Mouse (Mus musculus): ENCODE measurements around the gene Flnb. TPM values are rescaled to one million over a fixed set of nuclear protein-coding genes. Genes with fewer than 3 reads are reported as not detected.

Flnb gene
- polyA plus RNA-seq, 1 experiment = 326 TPM

DNA sequence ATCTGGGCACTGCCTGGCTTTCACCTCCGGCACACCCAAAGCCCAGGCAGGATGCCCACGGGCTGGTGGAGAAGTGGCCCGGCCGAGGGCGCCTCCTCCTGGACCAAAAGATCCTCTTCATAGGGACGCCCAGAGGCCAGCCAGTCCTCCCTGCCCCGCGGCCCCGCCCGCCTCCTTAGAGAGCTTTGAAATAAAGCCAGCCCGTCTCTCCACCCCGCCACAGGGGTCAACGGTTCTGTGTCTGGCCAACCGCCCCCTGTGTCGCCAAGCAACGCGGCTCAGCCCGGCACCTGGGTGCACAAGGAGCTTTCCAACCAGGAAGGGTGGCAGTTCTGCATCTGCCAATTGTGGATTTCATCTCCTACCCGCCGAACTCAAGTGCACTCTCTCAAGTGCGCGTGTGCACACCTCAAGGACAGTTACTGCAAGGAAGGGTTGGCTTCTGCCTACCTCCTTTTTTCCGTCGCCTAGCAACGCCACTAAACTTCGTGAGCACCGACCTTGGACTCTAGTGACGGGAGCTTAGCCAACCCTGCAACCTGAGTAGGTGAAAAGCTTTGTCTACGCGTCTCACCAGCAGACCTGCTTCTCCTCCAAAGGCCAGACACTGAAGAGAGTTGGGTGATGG is 26.1 kb upstream of the Flnb start, which contains the start of gene Gm26661:
TSS of gene Gm26661 (plus strand) at position 56 of the 628 bp plus-strand sequence.
- H3K9ac ChIP-seq (ENCODE audit: low read depth, poor library complexity, severe bottlenecking) = no peak within 1 kb of the TSS
- H3K4me3 ChIP-seq (ENCODE audit: low read depth, low read length) = peak within 1 kb of the TSS; percentile 58
- H3K9me3 ChIP-seq (replicated peaks; ENCODE audit: control insufficient read depth, insufficient read depth, low read length, poor library complexity, severe bottlenecking) = no peaks in the 10 kb centered on the region
- no peaks in the 10 kb centered on the region for H3K4me1 ChIP-seq (ENCODE audit: control insufficient read depth, insufficient read depth, low read length)
- no peak for TF ChIP-seq EP300 (IDR thresholded peaks at IDR 0.05; ENCODE audit: insufficient read depth, low read depth, low read length)
- TF ChIP-seq CTCF (IDR thresholded peaks at IDR 0.05; ENCODE audit: low read depth, low read length) = peak; percentile 24
- no peaks in the 10 kb centered on the region for H3K36me3 ChIP-seq (ENCODE audit: control insufficient read depth, insufficient read depth, low read length, poor library complexity, severe bottlenecking)
- H3K27me3 ChIP-seq (ENCODE audit: control insufficient read depth, insufficient read depth, low read length, poor library complexity, severe bottlenecking) = no peaks in the 10 kb centered on the region
- H3K27ac ChIP-seq (ENCODE audit: insufficient read depth, low read length) = peak within 1 kb of the TSS; percentile 2; the same call in 1 of the 2 replicates

DNA sequence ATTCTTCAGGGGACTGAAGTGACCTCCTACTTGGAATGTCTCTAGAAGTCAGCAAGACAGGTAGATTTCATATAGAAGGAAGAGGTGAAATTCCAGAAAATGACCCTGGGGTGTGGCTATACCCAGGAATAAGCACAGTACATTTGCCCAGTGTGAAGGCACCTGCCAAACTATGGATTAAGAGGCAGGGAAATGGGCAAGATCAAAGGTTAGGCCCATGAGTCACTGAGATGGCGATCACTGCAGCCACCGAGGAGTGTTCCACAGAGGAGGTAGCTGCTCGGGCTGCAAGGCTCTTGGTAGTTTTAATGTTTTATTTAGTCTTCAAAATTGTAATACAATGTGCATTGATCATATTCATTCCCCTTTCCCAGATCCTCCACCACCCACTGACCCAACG is 21.8 kb upstream of the Flnb start:
- no peak overlapping the region for H3K4me3 ChIP-seq (ENCODE audit: low read depth, low read length)
- TF ChIP-seq POLR2A (IDR thresholded peaks at IDR 0.05; ENCODE audit: insufficient read depth, low read length) = no peak
- no peak for TF ChIP-seq EP300 (IDR thresholded peaks at IDR 0.05; ENCODE audit: insufficient read depth, low read depth, low read length)
- no peaks in the 10 kb centered on the region for H3K27me3 ChIP-seq (ENCODE audit: control insufficient read depth, insufficient read depth, low read length, poor library complexity, severe bottlenecking)
- no peak overlapping the region for H3K27ac ChIP-seq (ENCODE audit: insufficient read depth, low read length)
- no peaks in the 10 kb centered on the region for H3K4me1 ChIP-seq (ENCODE audit: control insufficient read depth, insufficient read depth, low read length)
- H3K9ac ChIP-seq (ENCODE audit: low read depth, poor library complexity, severe bottlenecking) = no peak overlapping the region
- no peaks in the 10 kb centered on the region for H3K36me3 ChIP-seq (ENCODE audit: control insufficient read depth, insufficient read depth, low read length, poor library complexity, severe bottlenecking)
- peaks cover 7% of the 10 kb centered on the region for H3K9me3 ChIP-seq (replicated peaks; ENCODE audit: control insufficient read depth, insufficient read depth, low read length, poor library complexity, severe bottlenecking)

DNA sequence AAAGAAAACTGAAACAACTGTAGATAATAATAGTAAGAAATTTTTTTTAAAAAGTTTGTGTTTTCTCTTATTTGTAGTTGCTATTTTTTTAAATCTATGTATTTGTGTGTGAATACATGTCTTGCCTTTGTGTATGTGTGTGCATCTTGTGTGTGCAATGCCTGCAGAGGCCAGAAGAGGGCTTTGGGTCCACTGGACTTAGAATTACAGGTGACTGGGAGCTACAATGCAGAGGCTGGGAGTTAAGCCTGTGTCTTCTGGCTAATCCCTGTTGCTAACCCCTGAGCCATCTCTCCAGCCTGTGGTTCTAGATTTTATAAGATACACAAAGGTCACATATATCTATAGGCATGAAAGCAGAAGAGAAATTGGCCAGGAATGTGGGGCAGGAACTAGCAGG is 17.1 kb upstream of the Flnb start:
- Histone ChIP-seq H3K9ac (ENCODE audit: low read depth, poor library complexity, severe bottlenecking) (no peak overlapping the region), H3K27ac (ENCODE audit: insufficient read depth, low read length) (no peak overlapping the region), H3K4me3 (ENCODE audit: low read depth, low read length) (no peak overlapping the region), H3K9me3 (replicated peaks; ENCODE audit: control insufficient read depth, insufficient read depth, low read length, poor library complexity, severe bottlenecking) (peaks cover 13% of the 10 kb centered on the region), H3K27me3 (ENCODE audit: control insufficient read depth, insufficient read depth, low read length, poor library complexity, severe bottlenecking) (no peaks in the 10 kb centered on the region), H3K4me1 (ENCODE audit: control insufficient read depth, insufficient read depth, low read length) (no peaks in the 10 kb centered on the region), H3K36me3 (ENCODE audit: control insufficient read depth, insufficient read depth, low read length, poor library complexity, severe bottlenecking) (no peaks in the 10 kb centered on the region)
- TF ChIP-seq CTCF (IDR thresholded peaks at IDR 0.05; ENCODE audit: low read depth, low read length) = no peak
- TF ChIP-seq POLR2A (IDR thresholded peaks at IDR 0.05; ENCODE audit: insufficient read depth, low read length) = no peak
- no peak for TF ChIP-seq EP300 (IDR thresholded peaks at IDR 0.05; ENCODE audit: insufficient read depth, low read depth, low read length)

DNA sequence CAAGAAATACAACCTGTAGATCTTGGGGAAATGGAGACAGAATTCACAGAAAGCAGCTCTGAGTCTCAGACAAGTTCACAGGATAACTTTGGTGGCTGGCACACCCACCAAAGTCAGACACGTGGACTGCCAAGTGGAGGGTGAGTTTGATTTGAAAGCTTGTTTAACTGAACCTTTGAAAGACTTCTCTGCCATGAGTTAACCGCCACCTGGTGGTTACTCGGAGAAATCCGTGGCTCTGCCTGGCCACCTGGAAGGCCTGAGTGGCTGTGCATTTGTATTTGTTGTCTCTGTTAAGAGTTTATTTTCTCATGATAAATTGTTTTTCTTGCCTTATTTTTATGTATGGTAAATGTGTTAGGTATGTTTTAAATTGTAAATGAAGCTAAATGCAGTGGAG is 15.9 kb upstream of the Flnb start:
- Histone ChIP-seq H3K9me3 (replicated peaks; ENCODE audit: control insufficient read depth, insufficient read depth, low read length, poor library complexity, severe bottlenecking) (peaks cover 13% of the 10 kb centered on the region), H3K4me3 (ENCODE audit: low read depth, low read length) (no peak overlapping the region), H3K27ac (ENCODE audit: insufficient read depth, low read length) (no peak overlapping the region), H3K9ac (ENCODE audit: low read depth, poor library complexity, severe bottlenecking) (no peak overlapping the region), H3K36me3 (ENCODE audit: control insufficient read depth, insufficient read depth, low read length, poor library complexity, severe bottlenecking) (no peaks in the 10 kb centered on the region), H3K27me3 (ENCODE audit: control insufficient read depth, insufficient read depth, low read length, poor library complexity, severe bottlenecking) (no peaks in the 10 kb centered on the region), H3K4me1 (ENCODE audit: control insufficient read depth, insufficient read depth, low read length) (no peaks in the 10 kb centered on the region)
- peak; percentile 47 for TF ChIP-seq CTCF (IDR thresholded peaks at IDR 0.05; ENCODE audit: low read depth, low read length)
- TF ChIP-seq EP300 (IDR thresholded peaks at IDR 0.05; ENCODE audit: insufficient read depth, low read depth, low read length) = no peak
- TF ChIP-seq POLR2A (IDR thresholded peaks at IDR 0.05; ENCODE audit: insufficient read depth, low read length) = no peak

DNA sequence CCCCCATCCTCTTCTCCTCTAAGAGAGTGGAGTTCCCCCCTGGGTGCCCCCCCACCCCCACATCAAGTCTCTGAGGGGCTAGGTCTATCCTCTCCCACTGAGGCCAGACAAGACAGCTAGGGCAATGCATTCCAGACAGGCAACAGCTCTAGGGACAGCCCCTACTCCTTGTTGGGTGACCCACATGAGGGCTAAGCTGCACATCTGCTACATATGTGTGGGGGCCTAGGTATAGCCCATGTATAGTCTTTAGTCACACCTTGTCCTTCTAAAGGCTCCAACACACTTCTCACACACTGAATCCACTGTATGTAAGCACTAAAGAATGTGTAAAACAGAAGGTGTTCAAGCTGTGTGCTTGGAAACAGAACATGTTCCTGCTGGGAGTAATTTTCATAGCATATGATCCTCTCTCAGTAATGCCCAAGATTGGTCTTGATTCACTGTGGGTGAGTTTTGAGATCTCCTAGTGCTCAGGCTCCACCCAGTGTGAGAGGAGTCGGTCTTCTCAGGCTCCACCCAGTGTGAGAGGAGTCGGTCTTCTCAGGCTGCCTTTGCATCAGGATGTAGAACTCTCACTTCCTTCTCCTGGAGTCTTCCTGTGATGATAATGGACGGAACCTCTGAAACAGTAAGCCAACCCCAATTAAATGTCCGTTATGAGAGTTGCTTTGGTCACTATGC is 13.7 kb upstream of the Flnb start:
- Histone ChIP-seq H3K9me3 (replicated peaks; ENCODE audit: control insufficient read depth, insufficient read depth, low read length, poor library complexity, severe bottlenecking) (peaks cover 13% of the 10 kb centered on the region), H3K36me3 (ENCODE audit: control insufficient read depth, insufficient read depth, low read length, poor library complexity, severe bottlenecking) (no peaks in the 10 kb centered on the region), H3K27ac (ENCODE audit: insufficient read depth, low read length) (no peak overlapping the region), H3K9ac (ENCODE audit: low read depth, poor library complexity, severe bottlenecking) (no peak overlapping the region), H3K27me3 (ENCODE audit: control insufficient read depth, insufficient read depth, low read length, poor library complexity, severe bottlenecking) (no peaks in the 10 kb centered on the region), H3K4me3 (ENCODE audit: low read depth, low read length) (no peak overlapping the region), H3K4me1 (ENCODE audit: control insufficient read depth, insufficient read depth, low read length) (peaks cover 5% of the 10 kb centered on the region)
- TF ChIP-seq EP300 (IDR thresholded peaks at IDR 0.05; ENCODE audit: insufficient read depth, low read depth, low read length) (no peak), POLR2A (IDR thresholded peaks at IDR 0.05; ENCODE audit: insufficient read depth, low read length) (no peak), CTCF (IDR thresholded peaks at IDR 0.05; ENCODE audit: low read depth, low read length) (no peak)

DNA sequence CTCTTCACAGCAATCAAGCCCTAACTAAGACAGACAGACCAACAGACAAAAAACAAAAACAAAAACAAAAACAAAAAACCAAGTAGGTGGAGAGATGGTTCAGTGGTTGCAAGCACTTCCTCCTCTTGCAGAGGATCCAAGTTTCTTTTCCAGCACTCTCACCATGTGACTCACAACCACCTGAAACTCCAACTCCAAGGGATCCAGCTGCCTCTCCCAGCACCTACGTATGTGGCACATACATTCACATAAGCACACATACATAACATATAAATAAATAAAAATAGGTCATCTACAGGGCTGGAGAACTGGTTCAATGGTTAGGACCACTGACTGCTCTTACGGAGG is 13.2 kb upstream of the Flnb start:
- no peak for TF ChIP-seq EP300 (IDR thresholded peaks at IDR 0.05; ENCODE audit: insufficient read depth, low read depth, low read length)
- no peak for TF ChIP-seq POLR2A (IDR thresholded peaks at IDR 0.05; ENCODE audit: insufficient read depth, low read length)
- TF ChIP-seq CTCF (IDR thresholded peaks at IDR 0.05; ENCODE audit: low read depth, low read length) = no peak
- Histone ChIP-seq H3K27ac (ENCODE audit: insufficient read depth, low read length) (no peak overlapping the region), H3K36me3 (ENCODE audit: control insufficient read depth, insufficient read depth, low read length, poor library complexity, severe bottlenecking) (no peaks in the 10 kb centered on the region), H3K9me3 (replicated peaks; ENCODE audit: control insufficient read depth, insufficient read depth, low read length, poor library complexity, severe bottlenecking) (peaks cover 13% of the 10 kb centered on the region), H3K4me3 (ENCODE audit: low read depth, low read length) (no peak overlapping the region), H3K4me1 (ENCODE audit: control insufficient read depth, insufficient read depth, low read length) (peaks cover 6% of the 10 kb centered on the region), H3K9ac (ENCODE audit: low read depth, poor library complexity, severe bottlenecking) (no peak overlapping the region), H3K27me3 (ENCODE audit: control insufficient read depth, insufficient read depth, low read length, poor library complexity, severe bottlenecking) (no peaks in the 10 kb centered on the region)

Measured in ES-Bruce4 (cell line).